Mouse (Mus musculus) heart, embryonic 15.5 days (tissue): ENCODE measurements around the gene Six3. TPM values are rescaled to one million over a fixed set of nuclear protein-coding genes. Genes with fewer than 3 reads are reported as not detected.

Experiments used
- ATAC-seq: fragments of 200-750 bp; cut with Nextera tagmentation; replicated peaks from 2 replicates; pipeline ENCODE4 v1.8.0; 2017; ENCODE audit warnings: low read depth, moderate TSS enrichment; ENCODE audit not compliant: insufficient number of reproducible peaks, insufficient read depth, low FRiP score
- H3K27ac ChIP-seq: fragments of 300-500 bp; sonication (generic); 2 replicates; pipeline ENCODE4 v1.5.1; 2015; ENCODE audit warnings: mild to moderate bottlenecking, inconsistent platforms
- H3K27me3 ChIP-seq: fragments of 300-500 bp; sonication (generic); 2 replicates; pipeline ENCODE4 v1.6.1; 2015; ENCODE audit warnings: inconsistent platforms
- H3K36me3 ChIP-seq: fragments of 300-500 bp; sonication (generic); 2 replicates; pipeline ENCODE4 v1.6.1; 2015; ENCODE audit warnings: mild to moderate bottlenecking, inconsistent platforms
- H3K4me1 ChIP-seq: fragments of 300-500 bp; sonication (generic); replicated peaks from 2 replicates; pipeline ENCODE4 v1.6.1; 2015; ENCODE audit warnings: inconsistent platforms
- H3K4me2 ChIP-seq: fragments of 300-500 bp; sonication (generic); 2 replicates; pipeline ENCODE4 v1.6.1; 2015; ENCODE audit warnings: inconsistent platforms, mild to moderate bottlenecking, moderate library complexity
- H3K4me3 ChIP-seq: fragments of 300-500 bp; sonication (generic); 2 replicates; pipeline ENCODE4 v1.5.1; 2015; ENCODE audit warnings: mild to moderate bottlenecking, inconsistent platforms
- H3K9ac ChIP-seq: fragments of 300-500 bp; sonication (generic); 2 replicates; pipeline ENCODE4 v1.6.1; 2015; ENCODE audit warnings: mild to moderate bottlenecking, inconsistent platforms
- H3K9me3 ChIP-seq: fragments of 300-500 bp; sonication (generic); replicated peaks from 2 replicates; pipeline ENCODE4 v1.6.1; 2016; ENCODE audit warnings: inconsistent platforms
- WGBS: fragments of 180-500 bp; shearing (Covaris S2); methylation state at CpG from one replicate; pipeline ENCODE4 v1.1.7; 2015; ENCODE audit warnings: mixed read lengths; 5-methylcytosine and 5-hydroxymethylcytosine counted together
- polyA plus RNA-seq: library from polyadenylated mRNA; unstranded; fragments of >200 nt; fragmentation: Nextera tagmentation; extraction: Ambion mirVana; gene quantifications from 2 replicates; pipeline ENCODE4 v1.2.1, GENCODE M21; 2015

Six3 gene
- polyA plus RNA-seq, 1 experiment from 2014 or later, result not detected

DNA sequence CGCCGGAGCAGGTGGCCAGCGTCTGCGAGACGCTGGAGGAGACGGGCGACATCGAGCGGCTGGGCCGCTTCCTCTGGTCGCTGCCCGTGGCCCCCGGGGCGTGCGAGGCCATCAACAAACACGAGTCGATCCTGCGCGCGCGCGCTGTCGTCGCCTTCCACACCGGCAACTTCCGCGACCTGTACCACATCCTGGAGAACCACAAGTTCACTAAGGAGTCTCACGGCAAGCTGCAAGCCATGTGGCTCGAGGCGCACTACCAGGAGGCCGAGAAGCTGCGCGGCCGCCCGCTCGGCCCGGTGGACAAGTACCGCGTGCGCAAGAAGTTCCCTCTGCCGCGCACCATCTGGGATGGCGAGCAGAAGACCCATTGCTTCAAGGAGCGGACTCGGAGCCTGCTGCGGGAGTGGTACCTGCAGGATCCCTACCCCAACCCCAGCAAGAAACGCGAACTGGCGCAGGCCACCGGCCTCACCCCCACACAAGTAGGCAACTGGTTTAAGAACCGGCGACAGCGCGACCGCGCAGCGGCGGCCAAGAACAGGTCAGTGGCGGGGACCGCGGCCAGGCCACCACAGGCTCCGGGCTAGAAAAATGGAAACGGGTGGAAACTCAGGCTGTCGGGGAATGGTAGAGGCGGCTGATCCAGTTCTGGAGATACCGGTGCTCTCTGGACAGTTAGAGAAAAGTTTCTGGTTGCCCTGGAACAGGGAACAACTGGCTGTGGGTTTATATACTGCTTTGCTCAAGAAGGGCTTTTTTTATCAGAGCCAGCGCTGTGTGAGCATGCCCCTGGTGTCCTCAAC, 8.3 kb downstream of the Six3 start:
- Histone ChIP-seq H3K4me2 (peak overlapping the region; percentile 63), H3K36me3 (no peaks in the 10 kb centered on the region), H3K4me3 (peak overlapping the region; percentile 35), H3K27ac (no peak overlapping the region), H3K4me1 (peaks cover 30% of the 10 kb centered on the region), H3K9me3 (no peaks in the 10 kb centered on the region), H3K9ac (no peak overlapping the region), H3K27me3 (peaks cover 96% of the 10 kb centered on the region)
- ATAC-seq, result no peak
- WGBS, result under 1% methylated on average over 67 of the region's 67 CpGs

DNA sequence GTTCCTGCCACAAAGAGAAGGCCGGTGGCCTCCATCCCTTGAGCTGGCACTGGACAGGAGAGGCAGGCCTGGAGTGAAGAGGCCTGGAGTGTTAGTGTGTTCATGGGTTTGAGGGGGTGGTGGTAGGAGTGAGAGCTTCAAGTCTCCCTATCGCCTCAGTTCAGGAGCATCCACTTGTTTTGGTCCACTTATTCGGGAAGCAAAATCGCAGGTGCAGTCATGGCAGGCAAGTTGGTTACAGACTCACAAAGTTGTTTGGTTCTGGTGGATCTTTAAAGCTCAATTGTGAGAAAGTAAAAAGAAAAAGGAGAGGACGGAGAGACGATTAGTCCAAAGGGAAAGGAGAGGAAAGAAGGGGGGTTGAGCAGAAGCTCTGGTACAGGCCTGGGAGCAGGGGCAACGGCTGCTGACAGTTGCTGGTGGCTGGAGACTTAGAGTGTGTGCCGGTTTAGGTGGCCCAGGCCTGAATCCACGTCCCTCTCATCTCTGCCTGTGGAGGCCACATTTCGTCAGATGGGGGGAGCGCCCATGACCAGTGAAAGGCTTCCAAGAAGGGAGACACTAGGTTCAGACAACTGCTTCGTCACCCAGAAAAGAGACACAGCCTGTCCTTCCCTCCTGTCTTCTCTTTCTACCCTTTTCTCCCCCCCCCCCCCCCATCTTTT, 9.2 kb downstream of the Six3 start:
- Histone ChIP-seq H3K36me3 (no peaks in the 10 kb centered on the region), H3K4me1 (peaks cover 29% of the 10 kb centered on the region), H3K4me2 (no peak overlapping the region), H3K9ac (no peak overlapping the region), H3K27ac (no peak overlapping the region), H3K27me3 (peaks cover 96% of the 10 kb centered on the region), H3K4me3 (no peak overlapping the region), H3K9me3 (no peaks in the 10 kb centered on the region)
- no peak for ATAC-seq
- WGBS, result 14% methylated on average over 10 of the region's 12 CpGs

DNA sequence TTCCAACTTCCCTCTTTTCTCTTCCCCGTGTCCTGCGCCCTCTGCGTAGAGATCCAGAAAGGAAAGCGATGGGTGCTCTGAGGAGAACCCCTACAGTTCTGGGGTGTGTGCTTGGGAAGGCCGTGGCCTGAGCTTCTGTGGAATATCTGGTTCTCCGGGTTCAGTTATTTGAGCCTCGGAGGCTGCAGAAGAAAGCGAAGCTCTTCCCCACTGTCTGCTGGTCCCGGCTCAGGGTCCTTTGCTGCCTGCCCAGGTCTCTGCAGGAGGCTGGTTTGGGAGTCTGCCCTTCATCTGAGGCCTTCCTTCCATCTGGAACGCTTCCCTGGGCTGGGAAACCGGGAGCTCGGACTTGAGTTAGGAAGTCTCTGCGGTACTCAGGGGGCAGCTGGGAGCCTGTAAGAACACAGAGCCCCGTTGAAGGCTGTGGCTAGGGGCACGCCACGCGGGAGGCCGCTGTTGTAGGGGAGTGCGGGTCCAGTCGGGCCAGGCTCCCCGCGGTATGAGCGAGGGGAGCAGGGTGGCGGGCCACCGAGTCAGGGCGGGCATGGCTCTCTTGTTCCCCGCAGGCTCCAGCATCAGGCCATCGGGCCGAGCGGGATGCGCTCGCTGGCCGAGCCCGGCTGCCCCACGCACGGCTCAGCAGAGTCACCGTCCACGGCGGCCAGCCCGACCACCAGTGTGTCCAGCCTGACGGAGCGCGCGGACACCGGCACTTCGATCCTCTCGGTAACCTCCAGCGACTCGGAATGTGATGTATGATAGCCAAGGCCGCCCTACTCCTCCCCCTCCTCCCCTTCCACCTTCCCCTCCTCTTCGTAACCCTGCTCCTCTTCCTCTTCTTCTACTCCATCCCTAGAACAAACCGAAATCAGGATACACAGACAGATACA, 10.0 kb downstream of the Six3 start:
- no peak for ATAC-seq
- Histone ChIP-seq H3K27ac (no peak overlapping the region), H3K9me3 (no peaks in the 10 kb centered on the region), H3K4me2 (0 out of 2 replicates have a peak overlapping the region, but pooled peaks have one; percentile 10), H3K4me3 (peak overlapping the region; percentile 13; the same call in 1 of the 2 replicates), H3K9ac (no peak overlapping the region), H3K27me3 (peaks cover 96% of the 10 kb centered on the region), H3K36me3 (no peaks in the 10 kb centered on the region), H3K4me1 (peaks cover 21% of the 10 kb centered on the region)
- WGBS, result 1% methylated on average over 51 of the region's 52 CpGs

DNA sequence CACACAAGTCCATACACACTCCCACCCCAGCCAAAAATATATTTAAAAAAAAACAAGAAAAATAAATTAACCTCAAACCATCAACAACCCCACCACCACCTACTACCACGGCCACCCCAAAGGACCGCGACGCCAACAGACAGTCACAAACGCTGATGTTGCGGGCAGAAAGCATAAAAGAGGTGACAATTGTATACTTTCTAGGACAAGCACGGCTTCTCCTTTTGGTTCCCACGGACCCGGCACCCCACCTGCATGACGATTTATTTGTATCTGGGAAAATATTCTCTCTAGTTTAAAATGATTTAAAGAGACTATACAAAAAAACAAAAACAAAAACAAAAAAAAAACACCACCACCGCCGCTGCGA, 10.6 kb downstream of the Six3 start:
- Histone ChIP-seq H3K36me3 (no peaks in the 10 kb centered on the region), H3K4me3 (peak overlapping the region; percentile 13; the same call in 1 of the 2 replicates), H3K9ac (no peak overlapping the region), H3K27me3 (peaks cover 96% of the 10 kb centered on the region), H3K27ac (no peak overlapping the region), H3K4me1 (peaks cover 20% of the 10 kb centered on the region), H3K4me2 (no peak overlapping the region), H3K9me3 (no peaks in the 10 kb centered on the region)
- 3% methylated on average over 13 of the region's 13 CpGs for WGBS
- ATAC-seq, result no peak

DNA sequence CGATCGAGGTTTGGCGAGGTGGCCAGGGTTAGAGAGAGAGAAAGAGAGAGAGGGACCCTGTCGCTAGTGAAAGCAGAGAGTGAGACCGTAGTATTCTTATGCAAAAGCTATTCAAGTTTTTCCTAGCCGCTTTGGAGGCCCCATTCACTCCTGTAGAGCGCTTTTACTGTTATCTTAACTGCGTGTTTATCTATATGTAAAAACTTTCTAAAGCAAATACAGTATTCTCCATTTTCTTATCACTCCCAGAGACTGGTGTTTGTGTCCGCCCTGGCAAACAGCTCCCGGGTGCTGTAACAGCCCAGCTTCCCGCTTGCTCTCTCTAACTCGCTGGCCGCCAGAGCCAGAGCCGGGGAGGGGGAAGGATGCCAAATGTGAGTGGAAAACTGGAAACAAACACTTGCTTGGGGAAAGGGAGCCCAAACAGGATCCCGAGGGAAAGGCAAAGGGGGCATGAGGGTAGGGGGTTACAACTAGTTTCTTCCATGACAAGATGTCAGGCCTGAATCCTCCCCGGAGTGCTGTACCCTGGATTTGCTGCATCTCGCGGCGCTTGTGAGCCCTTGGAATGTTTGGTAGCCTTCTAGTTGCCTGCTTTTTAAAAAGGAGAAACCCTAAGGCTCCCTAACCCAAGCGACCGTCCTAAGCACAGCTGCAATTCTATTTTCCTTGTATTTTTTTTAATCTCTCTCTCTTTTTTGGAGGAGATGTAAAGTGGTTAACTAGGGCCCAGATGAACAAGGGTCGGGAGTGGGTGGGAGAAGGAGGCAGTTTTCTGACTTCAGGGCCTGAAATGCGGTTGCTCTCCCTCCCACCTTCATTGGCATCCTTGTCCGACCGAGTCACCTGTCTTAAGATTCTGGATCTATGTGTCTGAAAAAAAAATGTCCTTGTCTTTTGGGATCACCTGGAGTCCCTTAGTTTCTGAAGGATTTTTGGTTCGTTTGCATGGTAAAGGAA, 11.9 kb downstream of the Six3 start:
- no peak for ATAC-seq
- WGBS, result 2% methylated on average over 26 of the region's 26 CpGs
- no peaks in the 10 kb centered on the region for H3K9me3 ChIP-seq
- no peaks in the 10 kb centered on the region for H3K36me3 ChIP-seq
- H3K4me2 ChIP-seq, result no peak overlapping the region
- H3K27ac ChIP-seq, result no peak overlapping the region
- H3K27me3 ChIP-seq, result peaks cover 96% of the 10 kb centered on the region
- no peak overlapping the region for H3K9ac ChIP-seq
- H3K4me1 ChIP-seq, result peaks cover 20% of the 10 kb centered on the region
- H3K4me3 ChIP-seq, result no peak overlapping the region

DNA sequence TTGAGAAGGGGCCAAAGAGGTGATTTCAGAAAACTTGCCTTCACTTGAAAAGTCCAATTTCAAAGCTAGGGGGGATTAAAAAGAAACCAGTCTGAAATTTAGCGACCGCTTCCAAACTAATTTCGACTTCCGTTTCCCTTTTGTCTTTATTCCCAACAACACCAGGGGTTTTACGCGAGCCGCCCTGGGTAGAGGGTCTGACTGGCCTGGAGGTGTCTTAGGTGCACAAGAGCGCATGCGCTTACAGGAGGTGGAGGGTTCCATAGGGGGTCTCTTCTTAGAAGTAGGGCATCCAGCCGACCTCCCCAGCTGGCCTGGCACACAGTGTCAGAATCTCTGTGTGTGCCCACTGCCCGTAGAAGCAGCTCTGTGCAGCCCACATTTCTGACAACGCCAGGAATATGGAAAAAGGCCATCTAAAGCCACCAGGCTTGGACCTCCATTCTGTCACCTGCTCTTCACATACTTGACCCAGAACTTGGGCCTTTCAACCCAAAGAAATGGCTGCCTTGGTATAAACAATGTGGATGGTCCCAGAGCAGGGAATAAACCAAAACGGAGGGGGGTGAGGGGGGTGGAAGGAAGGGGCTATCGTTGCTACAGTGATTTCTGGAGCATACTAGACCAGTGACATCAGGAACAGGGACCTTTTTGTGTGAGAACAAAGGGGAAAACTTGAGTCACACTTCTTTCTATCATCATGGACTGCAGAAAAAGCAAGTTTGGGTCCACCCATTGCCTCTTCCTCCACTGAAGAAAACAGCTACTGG, 12.9 kb downstream of the Six3 start:
- Histone ChIP-seq H3K4me3 (no peak overlapping the region), H3K4me1 (peaks cover 12% of the 10 kb centered on the region), H3K27me3 (peaks cover 96% of the 10 kb centered on the region), H3K4me2 (no peak overlapping the region), H3K9ac (no peak overlapping the region), H3K9me3 (no peaks in the 10 kb centered on the region), H3K27ac (no peak overlapping the region), H3K36me3 (no peaks in the 10 kb centered on the region)
- 5% methylated on average over 14 of the region's 14 CpGs for WGBS
- no peak for ATAC-seq

DNA sequence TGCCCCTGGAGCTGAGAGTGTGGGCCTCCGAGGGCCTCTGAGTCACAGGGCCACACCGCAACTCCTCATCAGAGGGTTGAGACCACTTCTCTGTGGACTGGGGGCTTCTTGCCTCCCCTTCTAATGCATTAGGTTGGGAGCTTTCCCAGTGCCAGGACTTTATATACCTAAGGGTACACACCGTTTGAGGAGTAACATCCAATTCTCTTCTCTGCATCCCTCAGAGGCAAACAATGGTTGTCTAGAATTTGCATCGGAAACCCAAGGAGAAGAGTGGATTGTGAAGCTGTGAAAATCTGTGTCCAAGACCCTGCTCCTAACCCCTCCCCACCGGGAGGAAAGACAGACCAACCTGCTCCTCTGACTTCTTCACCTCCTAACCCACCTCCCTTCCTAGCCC, 14.3 kb downstream of the Six3 start:
- H3K9me3 ChIP-seq, result no peaks in the 10 kb centered on the region
- no peak for ATAC-seq
- H3K4me3 ChIP-seq, result no peak overlapping the region
- WGBS, result 43% methylated on average over 5 of the region's 5 CpGs
- peaks cover 96% of the 10 kb centered on the region for H3K27me3 ChIP-seq
- no peak overlapping the region for H3K4me2 ChIP-seq
- H3K27ac ChIP-seq, result no peak overlapping the region
- H3K9ac ChIP-seq, result no peak overlapping the region
- H3K4me1 ChIP-seq, result peaks cover 6% of the 10 kb centered on the region
- H3K36me3 ChIP-seq, result no peaks in the 10 kb centered on the region

DNA sequence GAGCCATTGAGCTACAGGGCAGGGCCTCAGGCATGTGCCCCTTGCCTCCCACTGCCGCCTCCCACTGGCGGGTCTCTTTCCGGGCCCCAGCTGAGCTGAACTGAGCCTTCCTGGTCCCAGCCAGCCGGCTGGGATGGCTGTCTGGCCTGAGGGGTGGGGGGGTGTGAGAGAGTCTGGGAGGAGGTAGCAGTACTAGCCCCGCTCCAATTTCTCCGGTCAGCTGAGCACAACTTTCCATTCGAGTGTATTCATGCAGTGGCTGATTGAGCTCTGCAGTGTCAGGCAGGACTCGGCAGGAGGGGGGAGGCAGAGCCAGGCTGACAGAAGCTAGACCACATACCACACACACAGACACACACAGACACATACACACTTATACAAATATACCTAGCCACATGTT, 15.4 kb downstream of the Six3 start:
- Histone ChIP-seq H3K36me3 (no peaks in the 10 kb centered on the region), H3K27me3 (peaks cover 92% of the 10 kb centered on the region), H3K9ac (no peak overlapping the region), H3K4me2 (no peak overlapping the region), H3K9me3 (no peaks in the 10 kb centered on the region), H3K4me3 (no peak overlapping the region), H3K27ac (no peak overlapping the region), H3K4me1 (no peaks in the 10 kb centered on the region)
- ATAC-seq, result no peak
- WGBS, result 12% methylated on average over 8 of the region's 8 CpGs

DNA sequence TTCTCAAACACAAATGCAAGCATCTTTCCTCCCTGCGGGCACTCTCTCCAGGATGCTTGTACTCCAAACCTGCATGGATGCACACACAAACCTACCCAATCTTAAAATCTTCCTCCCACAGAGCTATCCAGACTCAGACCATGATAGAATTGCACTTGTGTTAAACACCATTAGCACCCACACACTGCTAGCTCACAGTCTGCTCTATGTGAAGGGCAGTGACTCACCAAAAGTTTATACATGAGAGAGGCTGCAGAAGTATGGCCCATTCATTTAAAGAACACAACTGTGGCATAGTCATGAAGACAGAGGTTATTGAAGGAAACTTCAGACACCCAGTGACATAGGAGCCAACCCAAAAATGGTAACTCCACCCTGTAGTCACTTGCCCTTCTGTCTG, 16.0 kb downstream of the Six3 start:
- no peak overlapping the region for H3K4me2 ChIP-seq
- peaks cover 95% of the 10 kb centered on the region for H3K27me3 ChIP-seq
- no peak overlapping the region for H3K4me3 ChIP-seq
- no peak for ATAC-seq
- no peak overlapping the region for H3K9ac ChIP-seq
- 86% methylated on average over 1 of the region's 1 CpGs for WGBS
- no peak overlapping the region for H3K27ac ChIP-seq
- H3K36me3 ChIP-seq, result no peaks in the 10 kb centered on the region
- H3K4me1 ChIP-seq, result no peaks in the 10 kb centered on the region
- H3K9me3 ChIP-seq, result no peaks in the 10 kb centered on the region
